Mouse (Mus musculus): Measurements from ENCODE around the gene Zfp658. TPM values are rescaled to one million over a fixed set of nuclear protein-coding genes. Genes with fewer than 3 reads are reported as not detected.

Zfp658 gene
- total RNA-seq, 2 experiments from 2014 or later, result 5.2 to 6.1 TPM

DNA sequence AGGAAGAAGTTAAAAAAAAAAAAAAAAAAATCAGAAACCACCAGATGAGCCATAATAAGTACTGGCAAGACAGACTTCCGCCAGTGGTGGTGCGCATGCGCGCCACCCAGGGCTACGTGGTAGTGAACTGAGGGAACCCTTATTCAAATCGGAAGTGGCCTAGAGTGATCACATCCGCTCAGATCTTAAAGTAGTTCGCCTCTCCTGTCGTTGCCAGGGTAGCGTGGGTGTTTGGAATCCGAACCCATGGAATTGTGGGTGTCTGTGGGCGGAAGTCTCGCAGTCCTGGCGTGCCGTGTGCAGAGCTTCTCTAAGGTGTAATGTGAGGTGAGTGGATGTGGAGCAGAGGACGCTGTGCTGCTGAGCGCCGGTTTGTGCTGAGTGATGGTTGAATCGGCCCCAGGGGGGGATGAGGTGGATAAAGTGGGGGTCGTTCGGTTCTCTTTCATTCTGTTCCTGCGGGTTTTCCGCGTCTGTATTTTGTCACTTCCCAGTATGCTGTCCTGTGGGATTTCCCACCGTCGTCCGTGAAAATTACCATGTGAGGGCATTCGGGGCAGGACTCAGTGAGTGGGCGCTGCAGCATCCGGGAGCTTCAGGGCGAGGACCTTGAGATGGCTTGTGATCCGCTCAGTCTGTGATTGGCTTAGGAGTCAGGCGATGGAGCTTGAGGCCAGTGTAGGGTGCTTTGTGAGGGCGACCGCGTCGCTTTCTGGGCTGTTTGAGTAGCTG is 17.6 kb downstream of the Zfp658 start, which contains the start of gene Zfp719:
Zfp719 (plus strand) TSS at position 171 of the 732 bp plus-strand sequence.
- DNase-seq (ENCODE audit: extremely low spot score in 1 of 2, low spot score in 1 of 2), result peak; percentile 72 to 78

DNA sequence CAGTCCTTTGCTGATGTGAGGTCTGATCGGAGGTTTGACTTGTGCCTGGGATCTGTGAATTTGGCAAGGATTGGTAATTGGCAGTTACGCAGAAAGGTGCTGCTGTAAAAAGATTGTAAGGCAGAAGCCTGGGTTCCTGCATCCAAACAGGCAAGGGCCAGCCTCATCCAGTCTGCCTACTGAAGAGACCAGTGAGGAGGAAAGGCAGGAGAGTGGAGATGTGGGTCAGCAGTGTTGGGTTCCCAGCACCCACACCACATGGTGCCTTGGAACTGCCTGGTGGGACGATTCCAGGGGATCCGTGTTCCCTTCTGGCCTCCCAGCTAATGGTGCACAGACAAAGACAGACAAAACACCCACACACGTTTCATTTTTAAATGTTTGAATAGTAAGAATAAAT is 18.5 kb downstream of the Zfp658 start:
- DNase-seq (ENCODE audit: extremely low spot score in 1 of 2, low spot score in 1 of 2), result peak in 1 of 2 experiments; percentile 15

- no peak for DNase-seq (ENCODE audit: extremely low spot score in 1 of 2, low spot score in 1 of 2)
These were observed 22.7 kb downstream of the Zfp658 start for GRCm38 (mm10) chr7:43584790-43585189.

GRCm38 (mm10) chr7:43601884-43602283 is 39.8 kb downstream of the Zfp658 start:
- DNase-seq (ENCODE audit: extremely low spot score in 1 of 2, low spot score in 1 of 2), result no peak

DNA sequence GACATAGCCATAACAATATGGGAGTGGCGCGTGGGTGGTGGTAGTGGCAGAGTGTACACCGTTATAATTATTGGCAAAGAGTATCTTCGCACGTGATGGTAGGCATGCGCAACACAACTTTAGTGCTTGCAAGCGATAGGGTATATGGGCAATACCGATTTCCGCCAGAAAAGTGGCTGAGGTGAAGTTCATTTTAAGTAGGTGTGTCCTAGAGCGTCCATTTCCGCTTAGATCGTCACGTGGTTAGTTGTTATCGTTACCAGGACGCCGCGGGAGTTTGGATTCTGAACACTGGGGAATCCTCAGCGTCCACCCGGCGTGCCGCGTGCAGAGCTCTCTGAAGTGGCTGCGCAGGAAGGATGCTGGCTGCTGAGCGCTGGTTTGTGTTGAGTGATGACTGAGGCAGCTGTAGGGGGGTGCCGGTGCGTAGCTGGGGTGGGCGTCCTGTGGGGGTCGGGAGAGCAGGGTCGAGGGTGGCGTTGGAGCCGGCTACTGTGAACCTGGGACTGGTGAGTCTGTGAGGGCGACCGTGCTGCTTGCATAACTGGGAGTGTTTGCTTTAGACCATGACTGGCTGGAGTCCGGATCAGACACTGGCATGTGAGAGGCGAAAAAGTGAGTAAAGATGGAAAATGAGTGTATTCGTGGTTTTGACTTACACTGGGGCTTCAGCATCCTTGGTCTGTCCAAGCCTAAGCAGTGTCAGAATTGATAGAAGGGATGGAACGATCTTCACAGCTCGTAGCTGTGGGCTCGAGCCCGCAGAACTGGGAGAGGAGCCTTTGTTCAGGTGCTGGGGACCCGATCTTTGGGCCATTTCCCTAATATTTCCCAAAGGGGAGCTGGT is 45.1 kb downstream of the Zfp658 start, which contains the start of gene Zfp819:
Zfp819 (plus strand) TSS at position 274 of the 847 bp plus-strand sequence.
- peak; percentile 41 to 67 for DNase-seq (ENCODE audit: extremely low spot score in 1 of 2, low spot score in 1 of 2)

GRCm38 (mm10) chr7:43607743-43608287 is 45.8 kb downstream of the Zfp658 start:
- DNase-seq (ENCODE audit: extremely low spot score in 1 of 2, low spot score in 1 of 2), result no peak

DNA sequence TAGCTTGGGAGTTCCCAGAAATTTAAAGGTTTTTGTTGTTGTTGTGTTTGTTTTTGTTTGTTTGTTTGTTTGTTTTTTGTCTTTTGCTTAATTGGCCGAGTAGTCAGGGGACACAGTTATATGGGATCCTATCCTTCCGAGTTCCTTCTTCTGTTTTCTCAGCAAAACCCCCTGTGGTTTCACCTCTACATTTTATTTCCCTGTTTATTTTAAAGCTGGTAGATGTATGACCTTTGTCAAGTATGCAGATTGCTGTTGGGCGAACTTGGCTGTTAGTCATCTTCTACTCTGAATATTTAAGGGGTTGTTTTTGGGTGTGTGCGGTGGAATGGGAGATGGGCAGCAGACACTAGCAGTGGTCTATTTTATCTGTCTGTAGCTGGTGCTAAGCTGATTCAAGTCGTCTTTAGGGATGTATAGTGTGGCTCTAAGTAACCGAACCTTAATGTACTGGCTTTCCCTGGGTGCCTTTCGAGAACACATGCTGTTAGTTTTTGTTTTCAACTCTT is 46.3 kb downstream of the Zfp658 start:
- no peak for DNase-seq (ENCODE audit: extremely low spot score in 1 of 2, low spot score in 1 of 2)

DNA sequence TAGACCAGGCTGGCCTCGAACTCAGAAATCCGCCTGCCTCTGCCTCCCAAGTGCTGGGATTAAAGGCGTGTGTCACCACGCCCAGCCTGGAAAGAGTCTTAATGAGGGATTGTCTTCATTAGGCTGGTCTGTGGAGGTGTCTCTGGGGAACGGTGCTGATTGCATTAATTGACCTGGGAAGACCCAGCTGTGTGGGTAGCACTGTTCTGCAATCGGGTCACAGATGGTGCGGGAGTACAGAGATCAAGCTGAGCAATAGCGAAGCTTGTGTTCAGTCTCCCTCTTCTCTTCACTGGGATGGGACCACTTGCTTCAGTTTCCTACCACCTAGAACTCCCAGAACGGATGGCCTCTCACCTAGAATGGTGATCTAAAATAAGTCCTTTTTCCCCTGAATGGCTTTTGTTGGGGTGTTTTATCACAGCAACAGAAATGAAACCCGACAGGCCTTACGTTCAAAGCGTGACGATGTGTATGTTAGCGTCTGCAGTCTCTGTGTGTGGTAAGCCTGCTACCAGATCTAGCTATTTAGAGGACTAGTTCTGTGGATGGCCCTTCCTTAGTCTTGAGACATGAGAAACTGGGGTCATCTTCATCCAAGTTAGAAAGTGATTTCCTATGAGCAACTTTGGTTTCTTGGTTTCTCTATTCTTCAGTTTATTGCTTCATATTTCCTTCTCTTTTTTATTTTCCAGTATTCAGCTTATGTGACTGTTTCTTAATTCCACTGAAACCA is 51.9 kb downstream of the Zfp658 start:
- DNase-seq (ENCODE audit: extremely low spot score in 1 of 2, low spot score in 1 of 2), result no peak

DNA sequence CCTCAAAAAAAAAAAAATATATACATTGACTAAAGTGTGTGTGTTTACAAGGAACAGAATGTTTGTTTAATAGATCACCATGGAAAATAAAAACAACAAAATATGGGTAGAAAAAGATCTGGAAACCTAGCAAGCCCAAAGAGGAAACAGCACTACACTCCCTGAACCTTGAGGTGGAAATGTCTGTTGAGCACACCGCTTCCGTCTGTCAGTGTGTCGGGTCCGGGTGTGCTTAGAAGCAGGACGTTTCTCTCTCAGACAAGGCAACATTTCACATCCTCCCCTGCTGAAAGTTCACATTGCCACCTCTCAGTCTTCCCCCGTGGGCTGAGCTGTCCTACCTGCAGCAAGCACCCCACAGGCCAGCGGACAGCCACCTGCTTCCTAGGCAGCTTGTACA is 60.9 kb downstream of the Zfp658 start:
- DNase-seq (ENCODE audit: extremely low spot score in 1 of 2, low spot score in 1 of 2), result no peak

GRCm38 (mm10) chr7:43623819-43624218 is 61.8 kb downstream of the Zfp658 start:
- DNase-seq (ENCODE audit: extremely low spot score in 1 of 2, low spot score in 1 of 2), result no peak

Other genes starting within 250 kb of the Zfp658 start
- 10 to 100 TPM; 24.1 to 24.4 TPM for gene Zfp715, start 249.0 kb upstream of the Zfp658 start, total RNA-seq (2021)
- gene Siglecf, start 210.9 kb upstream of the Zfp658 start, total RNA-seq (2021), result under 1 TPM; 0.66 to 0.73 TPM
- gene Siglecg, start 154.1 kb upstream of the Zfp658 start, total RNA-seq (2021), result under 1 TPM in 1 of 2 experiments, not detected in 1; 0.38 TPM
- not detected for gene Lim2, start 134.6 kb upstream of the Zfp658 start, total RNA-seq (2021)
- gene Nkg7, start 125.2 kb upstream of the Zfp658 start, total RNA-seq (2021), result not detected
- gene Cldnd2, start 121.5 kb upstream of the Zfp658 start, total RNA-seq (2021), result not detected
- gene Etfb, start 118.2 kb upstream of the Zfp658 start, total RNA-seq (2021), result 10 to 100 TPM; 58.8 to 77.2 TPM
- gene Gm45233, start 118.1 kb upstream of the Zfp658 start, total RNA-seq (2021), result 1 to 10 TPM in 1 of 2 experiments, not detected in 1; 1.6 TPM
- gene Vsig10l, start 99.1 kb upstream of the Zfp658 start, total RNA-seq (2021), result 1 to 10 TPM; 1.8 to 1.9 TPM
- 10 to 100 TPM; 24.0 to 29.3 TPM for gene Iglon5, start 72.2 kb upstream of the Zfp658 start, total RNA-seq (2021)
- gene 4931406B18Rik, start 56.3 kb upstream of the Zfp658 start, total RNA-seq (2021), result not detected
- gene Cd33, start 17.8 kb upstream of the Zfp658 start, total RNA-seq (2021), result 1 to 10 TPM; 3.2 to 5.7 TPM
- 10 to 100 TPM; 21.6 to 25.3 TPM for gene Zfp719, start 17.4 kb downstream of the Zfp658 start, total RNA-seq (2021)
- under 1 TPM in 1 of 2 experiments, not detected in 1; 0.20 TPM for gene Zfp819, start 44.9 kb downstream of the Zfp658 start, total RNA-seq (2021)
- under 1 TPM in 1 of 2 experiments, not detected in 1; 0.12 TPM for gene Ceacam18, start 72.5 kb downstream of the Zfp658 start, total RNA-seq (2021)
- gene Siglece, start 97.9 kb downstream of the Zfp658 start, total RNA-seq (2021), result under 1 TPM; 0.45 to 0.98 TPM
- gene Ctu1, start 109.8 kb downstream of the Zfp658 start, total RNA-seq (2021), result 10 to 100 TPM in 1 of 2 experiments, 1 to 10 TPM in 1; 8.8 to 11.6 TPM
- not detected for gene Klk14, start 128.2 kb downstream of the Zfp658 start, total RNA-seq (2021)
- not detected for gene Klk13, start 150.3 kb downstream of the Zfp658 start, total RNA-seq (2021)
- not detected for gene Klk12, start 206.6 kb downstream of the Zfp658 start, total RNA-seq (2021)
- not detected for gene Klk11, start 212.3 kb downstream of the Zfp658 start, total RNA-seq (2021)
- gene Klk10, start 218.8 kb downstream of the Zfp658 start, total RNA-seq (2021), result 1 to 10 TPM in 1 of 2 experiments, under 1 TPM in 1; 0.39 to 1.4 TPM
- under 1 TPM in 1 of 2 experiments, not detected in 1; 0.23 TPM for gene Klk9, start 229.6 kb downstream of the Zfp658 start, total RNA-seq (2021)
- gene Klk8, start 235.3 kb downstream of the Zfp658 start, total RNA-seq (2021), result 10 to 100 TPM; 25.8 to 26.0 TPM
- gene Klk7, start 249.0 kb downstream of the Zfp658 start, total RNA-seq (2021), result under 1 TPM; 0.26 to 0.54 TPM